Mouse (Mus musculus): ENCODE results near the gene Tspan8.
"Not testable (repeated sequence)": the region's sequence is repeated elsewhere in the genome, so short reads cannot be mapped to it uniquely, and the experiment has no call there.

The Tspan8 gene

DNA sequence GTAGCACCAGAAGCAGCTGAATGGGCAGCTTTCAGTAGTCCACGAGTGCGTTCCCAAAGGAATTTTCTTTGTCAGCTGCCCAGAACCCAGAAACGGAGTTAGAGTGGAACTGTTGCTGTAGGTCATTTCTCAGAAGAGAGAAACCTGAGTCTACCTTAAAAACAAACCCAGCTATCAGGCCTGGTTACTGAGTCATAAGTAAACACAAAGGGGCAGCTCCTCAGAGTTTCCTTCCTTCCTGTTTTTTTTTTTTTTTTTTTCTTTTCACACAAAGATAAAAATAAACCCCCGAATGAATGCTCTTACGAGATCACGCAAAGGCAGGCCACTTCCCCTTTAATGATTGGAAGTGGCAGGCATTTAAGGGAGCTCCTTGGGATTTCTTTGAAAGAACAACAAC, at the start of gene Tspan8:
Gene Tspan8 (plus strand): TSS at position 322 of the 400 bp plus-strand sequence.
- DNase-seq (ENCODE audit: low spot score in 2 of 2), result no peak

GRCm38 (mm10) chr10:115770032-115770431, 46.6 kb upstream of the Tspan8 start:
- DNase-seq (ENCODE audit: low spot score in 2 of 2), result no peak

DNA sequence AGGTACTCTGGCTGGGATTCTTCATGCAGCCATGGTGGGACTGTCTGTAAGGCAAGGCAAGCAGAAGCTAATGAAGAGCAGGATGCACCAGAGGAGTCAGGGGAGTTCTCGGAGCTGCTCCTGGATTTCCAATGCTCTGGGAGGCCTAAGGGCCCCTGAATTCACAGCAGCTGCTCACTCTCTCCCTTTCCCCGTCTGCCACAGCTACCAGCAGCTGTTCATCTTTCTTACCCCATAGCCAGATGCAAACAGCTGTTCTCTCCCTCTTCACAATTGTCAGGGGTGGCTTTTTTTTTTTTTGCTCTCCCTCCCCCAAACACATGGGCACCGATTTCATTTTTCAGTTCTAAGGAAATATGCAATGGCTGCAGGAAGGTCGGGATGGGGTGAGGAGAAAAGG, 42.2 kb upstream of the Tspan8 start:
- no peak for DNase-seq (ENCODE audit: low spot score in 2 of 2)

GRCm38 (mm10) chr10:115775945-115776905, 40.4 kb upstream of the Tspan8 start:
- no peak for DNase-seq (ENCODE audit: low spot score in 2 of 2)

DNA sequence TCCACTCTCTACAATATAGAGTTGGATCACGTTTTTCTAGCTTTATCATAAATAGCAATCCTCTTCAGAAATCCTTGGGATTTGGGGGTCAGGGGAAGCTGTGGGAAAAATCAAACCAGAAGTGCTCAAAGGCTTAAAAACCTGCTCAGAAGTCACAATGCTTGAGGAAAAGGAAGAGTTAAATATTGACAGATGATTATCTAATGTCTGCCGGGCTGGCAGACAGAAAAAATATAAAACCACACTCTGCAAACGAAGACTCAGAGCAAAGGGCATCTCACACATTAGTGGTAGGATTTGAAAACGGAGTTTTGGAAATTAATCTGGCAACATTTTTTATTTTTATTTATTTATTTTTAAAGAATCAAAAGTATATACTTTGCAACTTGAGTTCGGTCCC, 39.3 kb upstream of the Tspan8 start:
- DNase-seq (ENCODE audit: low spot score in 2 of 2), result no peak

- DNase-seq (ENCODE audit: low spot score in 2 of 2), result no peak
These were observed 38.0 kb upstream of the Tspan8 start for GRCm38 (mm10) chr10:115778624-115779023.

- no peak for DNase-seq (ENCODE audit: low spot score in 2 of 2)
These were observed 36.2 kb upstream of the Tspan8 start for GRCm38 (mm10) chr10:115780239-115781016.

DNA sequence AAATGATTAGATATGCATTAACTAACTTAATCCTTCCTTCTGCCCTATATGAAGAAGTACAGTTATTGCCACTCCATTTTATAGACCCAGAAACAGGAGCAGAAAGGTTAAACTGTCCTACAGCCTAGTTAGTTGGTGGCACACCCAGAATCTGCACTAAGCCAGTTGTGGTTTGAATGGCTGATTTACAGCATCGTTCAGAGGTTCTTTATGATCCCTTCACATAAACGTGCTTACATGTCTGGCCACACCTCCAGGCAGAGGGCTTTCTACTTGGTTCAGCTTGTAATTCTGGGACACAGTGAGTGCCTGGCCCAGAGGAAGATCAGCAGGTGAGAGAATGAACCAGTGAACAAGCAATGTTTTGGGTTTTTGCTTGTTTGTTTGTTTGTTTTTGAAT, 33.4 kb upstream of the Tspan8 start:
- no peak for DNase-seq (ENCODE audit: low spot score in 2 of 2)

DNA sequence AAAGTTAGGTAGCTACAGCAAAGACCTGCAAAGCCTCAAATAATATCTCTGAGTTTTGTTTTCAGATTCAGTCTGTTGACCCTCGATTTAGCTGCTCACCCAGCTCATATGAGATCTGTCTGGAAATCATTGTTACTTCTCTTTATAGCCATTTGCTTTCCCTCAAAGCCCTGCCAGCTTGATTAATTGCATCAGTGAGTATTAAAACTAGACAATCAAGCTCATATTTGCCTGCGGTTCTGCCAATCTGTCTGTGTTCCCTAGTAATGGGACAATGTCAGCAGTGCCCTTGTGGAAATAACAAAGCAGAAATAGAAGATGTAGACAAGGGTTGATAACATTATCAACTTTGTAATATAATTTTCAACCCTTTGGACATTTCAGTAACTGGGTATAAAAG, 25.8 kb upstream of the Tspan8 start:
- DNase-seq (ENCODE audit: low spot score in 2 of 2), result no peak

DNA sequence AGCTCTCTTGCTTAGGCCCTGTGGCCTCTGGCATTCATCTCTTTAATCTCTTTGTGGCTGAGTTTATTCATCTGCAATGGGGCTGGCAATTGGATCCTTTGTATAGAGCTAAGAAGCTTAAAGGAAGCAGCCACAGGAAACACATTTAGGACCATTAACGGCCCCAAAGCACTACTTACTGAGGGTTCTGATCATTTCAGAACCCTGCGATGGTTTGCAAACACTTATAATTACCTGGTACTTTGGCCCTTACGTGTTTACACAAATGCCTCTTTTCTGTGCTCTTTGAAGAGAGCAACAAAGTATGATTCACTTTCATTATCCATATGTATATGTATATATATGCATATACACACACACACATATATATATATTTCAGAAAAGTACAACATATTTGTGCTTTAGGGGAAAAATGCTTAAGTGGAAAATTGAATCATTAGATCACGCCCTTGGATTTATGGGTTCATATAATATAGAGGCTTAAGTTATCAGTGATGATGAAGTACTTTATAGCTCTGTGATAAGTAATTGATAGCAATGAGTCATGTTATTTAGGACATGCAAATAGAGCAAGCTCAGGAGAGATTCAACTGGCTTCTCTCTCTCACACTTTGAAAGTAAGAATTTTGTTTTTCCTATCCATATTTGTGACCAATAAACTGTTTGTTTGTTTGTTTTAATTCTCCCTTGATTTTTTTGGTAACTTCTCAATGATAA, 20.4 kb upstream of the Tspan8 start:
- no peak for DNase-seq (ENCODE audit: low spot score in 2 of 2)

GRCm38 (mm10) chr10:115801464-115801863, 15.2 kb upstream of the Tspan8 start:
- DNase-seq (ENCODE audit: low spot score in 2 of 2), result no peak

DNA sequence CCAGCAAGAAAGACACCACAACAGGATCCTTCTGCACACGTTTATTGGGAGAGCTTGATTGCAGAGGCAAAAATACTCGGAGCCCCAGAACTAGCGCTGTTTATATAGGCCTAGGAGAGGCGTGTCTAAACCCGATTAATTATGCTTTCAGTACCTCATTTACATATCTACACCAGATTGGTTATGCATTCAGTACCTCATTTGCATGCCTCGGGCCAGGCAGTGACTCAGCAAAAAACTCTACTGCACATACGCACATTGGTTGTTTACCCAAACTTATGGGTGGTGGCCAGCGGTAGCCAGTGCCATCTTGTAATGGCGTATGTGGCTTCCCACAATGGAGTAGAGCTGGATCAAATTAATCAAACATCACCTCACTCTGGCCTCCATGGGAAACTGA, 13.6 kb upstream of the Tspan8 start:
- not testable (repeated sequence) for DNase-seq (ENCODE audit: low spot score in 2 of 2)

- DNase-seq (ENCODE audit: low spot score in 2 of 2), result no peak
These were observed 12.9 kb upstream of the Tspan8 start for GRCm38 (mm10) chr10:115803765-115804164.

DNA sequence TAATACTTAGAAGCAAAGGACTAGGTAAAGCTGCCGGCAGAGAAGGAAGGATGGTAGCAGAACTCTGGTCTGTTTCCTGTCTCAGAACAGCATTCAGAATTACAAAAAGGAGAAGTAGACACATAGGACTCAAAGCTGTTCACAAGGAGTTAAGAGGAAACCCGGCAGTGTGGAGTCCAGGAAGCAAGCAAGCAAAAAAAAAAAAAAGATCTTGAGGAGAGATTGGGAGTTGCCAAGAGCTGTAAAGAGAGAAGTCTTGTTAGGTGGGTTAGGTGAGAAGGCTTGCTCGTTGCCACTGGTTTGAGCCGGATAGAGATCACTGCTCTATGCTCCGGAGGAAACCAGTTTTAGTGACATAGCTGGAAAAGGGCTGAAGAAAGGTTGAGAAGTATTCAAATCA, 10.6 kb upstream of the Tspan8 start:
- no peak for DNase-seq (ENCODE audit: low spot score in 2 of 2)

GRCm38 (mm10) chr10:115809169-115809568, 7.5 kb upstream of the Tspan8 start:
- no peak for DNase-seq (ENCODE audit: low spot score in 2 of 2)

GRCm38 (mm10) chr10:115811519-115811918, 5.1 kb upstream of the Tspan8 start:
- no peak for DNase-seq (ENCODE audit: low spot score in 2 of 2)

- DNase-seq (ENCODE audit: low spot score in 2 of 2), result no peak
These were observed 1.8 kb upstream of the Tspan8 start for GRCm38 (mm10) chr10:115814878-115815277.

DNA sequence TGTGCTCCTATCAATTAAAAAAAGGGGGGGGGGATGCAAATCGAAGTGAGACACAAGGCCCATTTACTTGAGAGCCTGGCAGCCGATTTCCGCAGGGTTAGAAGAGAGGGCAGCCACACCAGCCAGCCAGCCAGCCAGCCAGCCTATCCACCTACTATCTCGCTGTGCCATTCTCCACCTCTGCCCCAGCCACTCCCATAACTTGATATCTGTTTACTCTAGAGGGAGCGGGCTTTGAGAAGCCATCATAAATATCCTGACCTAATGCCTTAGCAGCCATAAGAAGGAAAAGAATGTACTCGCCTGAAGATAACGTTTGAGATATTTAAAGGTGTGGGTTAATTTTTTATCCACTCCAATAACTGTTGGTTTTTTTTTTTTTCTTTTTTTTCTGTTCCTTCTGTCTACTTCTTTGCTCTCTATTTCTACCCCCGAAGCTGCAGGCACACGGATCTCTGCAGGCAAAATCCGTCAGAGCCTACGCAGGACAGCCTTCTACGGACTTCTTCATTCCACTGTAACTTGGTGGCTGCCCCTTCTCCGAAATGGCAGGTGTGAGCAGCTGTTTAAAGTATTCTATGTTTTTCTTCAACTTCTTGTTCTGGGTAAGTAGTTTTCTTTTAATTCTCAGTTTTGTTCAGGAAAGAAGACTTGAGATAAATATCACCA, 558 bp downstream of the Tspan8 start:
- DNase-seq (ENCODE audit: low spot score in 2 of 2), result no peak

GRCm38 (mm10) chr10:115825289-115825688, 8.7 kb downstream of the Tspan8 start:
- DNase-seq (ENCODE audit: low spot score in 2 of 2), result no peak

DNA sequence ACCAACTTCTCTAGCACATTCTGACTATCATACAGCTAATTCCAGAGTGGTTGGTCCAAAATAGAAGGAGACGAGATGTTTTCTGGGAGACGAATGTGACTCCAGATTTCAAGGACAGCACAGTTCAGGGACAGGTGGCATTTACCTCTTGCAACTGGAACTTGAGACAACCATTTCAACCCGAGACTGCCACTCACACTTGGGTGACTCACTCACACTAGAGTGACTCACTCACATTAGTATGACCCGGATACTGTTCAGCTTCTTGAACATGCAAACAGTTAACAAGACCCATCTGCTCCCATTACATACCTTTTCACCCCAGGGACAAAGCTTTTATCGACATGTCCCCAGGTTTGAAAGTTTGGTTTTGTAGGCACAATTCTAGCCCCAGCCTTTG, 12.2 kb downstream of the Tspan8 start:
- no peak for DNase-seq (ENCODE audit: low spot score in 2 of 2)

- no peak for DNase-seq (ENCODE audit: low spot score in 2 of 2)
These were observed 13.1 kb downstream of the Tspan8 start for GRCm38 (mm10) chr10:115829696-115830095.

GRCm38 (mm10) chr10:115830726-115831125, 14.1 kb downstream of the Tspan8 start:
- no peak for DNase-seq (ENCODE audit: low spot score in 2 of 2)
